ENCODE assay signal across 7 mouse cellular contexts in the genomic region with DNA sequence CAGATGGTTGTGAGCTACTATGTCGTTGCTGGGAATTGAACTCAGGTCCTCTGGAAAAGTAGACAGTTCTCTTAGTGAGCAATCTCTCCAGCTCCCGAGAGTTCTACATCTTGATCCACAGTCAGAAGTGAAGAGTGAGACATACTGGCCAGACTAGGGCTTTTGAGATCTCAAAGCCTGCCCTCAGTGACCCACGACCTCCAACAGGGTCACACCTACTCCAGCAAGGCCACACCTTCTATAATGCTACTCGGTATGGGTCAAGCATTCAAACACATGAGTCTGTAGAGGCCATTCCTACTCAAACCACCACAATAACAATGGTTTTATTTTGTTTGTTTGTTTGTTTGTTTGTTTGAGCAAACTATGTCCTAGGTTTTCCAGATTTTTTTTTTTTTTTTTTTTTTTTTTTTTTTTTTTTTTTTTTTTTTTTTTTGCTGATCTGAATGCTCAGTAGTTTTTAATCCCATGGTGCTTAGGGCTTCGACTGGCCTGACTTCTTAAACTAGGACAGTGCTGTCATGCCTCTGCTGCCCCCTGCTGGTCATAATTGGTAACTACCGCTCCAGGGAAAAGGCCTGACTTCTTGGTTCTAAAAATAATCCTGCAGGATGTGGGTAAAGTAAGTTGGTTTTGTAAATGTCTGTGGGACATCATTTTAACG. TPM values are rescaled to one million over a fixed set of nuclear protein-coding genes. Genes with fewer than 3 reads are reported as not detected.
A peak's percentile ranks its signal among the peaks of the same experiment; 100 is the strongest.
DNase-seq lines count a peak whose midpoint lies in the region; ATAC-seq and TF ChIP-seq lines count a peak whose summit lies in the region.

No protein-coding gene starts in this region.

- H3K4me2 ChIP-seq in forebrain, embryonic 16.5 days (ENCODE audit: low read length), result no peak overlapping the region
- no peak overlapping the region for H3K4me2 ChIP-seq in hindbrain, postnatal 0 days (ENCODE audit: low read depth, low read length)

- peak; percentile 88 for TF ChIP-seq CTCF in hindbrain, postnatal 0 days (IDR thresholded peaks at IDR 0.05; ENCODE audit: low read depth)

- H3K36me3 ChIP-seq in forebrain, embryonic 16.5 days (ENCODE audit: control insufficient read depth, insufficient read depth), result no peaks in the 10 kb centered on the region
- H3K36me3 ChIP-seq in hindbrain, postnatal 0 days (ENCODE audit: insufficient read depth, low read length), result no peaks in the 10 kb centered on the region

- ATAC-seq in forebrain, embryonic 16.5 days, result 0 out of 2 replicates have a peak, but pooled peaks have one; percentile 50
- ATAC-seq in hindbrain, postnatal 0 days, result peak; percentile 66; the same call in 1 of the 2 replicates
- peak; percentile 92 for ATAC-seq in megakaryocyte progenitor cell, adult 5-6 weeks (replicated peaks; ENCODE audit: poor library complexity)

- H3K27ac ChIP-seq in forebrain, embryonic 16.5 days (ENCODE audit: low read length), result no peak overlapping the region
- H3K27ac ChIP-seq in hindbrain, postnatal 0 days, result no peak overlapping the region

- H3K9ac ChIP-seq in forebrain, embryonic 16.5 days (replicated peaks; ENCODE audit: low read depth, low read length), result no peak overlapping the region
- no peak overlapping the region for H3K9ac ChIP-seq in hindbrain, postnatal 0 days (replicated peaks; ENCODE audit: low read length)

- no peaks in the 10 kb centered on the region for H3K9me3 ChIP-seq in forebrain, embryonic 16.5 days (ENCODE audit: control insufficient read depth, low read length)
- no peaks in the 10 kb centered on the region for H3K9me3 ChIP-seq in hindbrain, postnatal 0 days (ENCODE audit: low read length)

- H3K4me3 ChIP-seq in forebrain, embryonic 16.5 days (replicated peaks; ENCODE audit: low read length), result no peak overlapping the region
- no peak overlapping the region for H3K4me3 ChIP-seq in hindbrain, postnatal 0 days (ENCODE audit: low read length)

- no peaks in the 10 kb centered on the region for H3K4me1 ChIP-seq in forebrain, embryonic 16.5 days (replicated peaks; ENCODE audit: control insufficient read depth, insufficient read depth, low read length)
- no peaks in the 10 kb centered on the region for H3K4me1 ChIP-seq in hindbrain, postnatal 0 days (ENCODE audit: insufficient read depth, low read length)

- peak; percentile 89 for DNase-seq in R1 (ENCODE audit: low read depth, low spot score)
- peak; percentile 67 for DNase-seq in c-Kit-positive CD71-positive TER-119-positive erythroid progenitor cells, embryonic 14.5 days (ENCODE audit: low spot score)
- peak; percentile 90 for DNase-seq in hindbrain, postnatal 0 days (ENCODE audit: low spot score)
- peak; percentile 61 to 80 for DNase-seq in left cerebral cortex, adult 8-10 months (ENCODE audit: low spot score in 2 of 2)
- DNase-seq in spleen, postnatal 10 days (ENCODE audit: low spot score in 2 of 2), result peak; percentile 70 to 84

- 58% methylated on average over 7 of the region's 7 CpGs for WGBS in forebrain, embryonic 16.5 days
- WGBS in hindbrain, postnatal 0 days, result 48% methylated on average over 7 of the region's 7 CpGs

- no peaks in the 10 kb centered on the region for H3K27me3 ChIP-seq in forebrain, embryonic 16.5 days (replicated peaks; ENCODE audit: control insufficient read depth, insufficient read depth, low read length)
- no peaks in the 10 kb centered on the region for H3K27me3 ChIP-seq in hindbrain, postnatal 0 days (ENCODE audit: insufficient read depth, low read length)

RNA-seq across cellular contexts. Expression of gene Helb, which starts 12.1 kb away (rescaled TPM):
- 3.8 and 4.8 TPM in 2 replicates for polyA plus RNA-seq in forebrain, embryonic 16.5 days (2015; fragmentation: Nextera tagmentation; extraction: Ambion mirVana)
- total RNA-seq in hindbrain, postnatal 0 days (2014; rRNA removed), result 1.6 and 3.8 TPM in 2 replicates
- polyA plus RNA-seq in hindbrain, postnatal 0 days (2015; fragmentation: Nextera tagmentation; extraction: Ambion mirVana), result 2.1 and 2.2 TPM in 2 replicates
- 1 to 10 TPM; 4.4 to 5.1 (median 4.8) TPM for total RNA-seq in left cerebral cortex, adult 8-10 months (2022)
- 15.1 and 18.4 TPM in 2 replicates for total RNA-seq in megakaryocyte progenitor cell, adult 5-6 weeks (2015)
- 29.2 and 34.2 TPM in 2 replicates for total RNA-seq in megakaryocyte progenitor cell, adult 5-6 weeks (2017)
